Mouse (Mus musculus) layer of hippocampus, postnatal 10 days (tissue): ENCODE data around the gene Flt1. TPM values are rescaled to one million over a fixed set of nuclear protein-coding genes. Genes with fewer than 3 reads are reported as not detected.
A peak's percentile ranks its signal among the peaks of the same experiment; 100 is the strongest.

Source experiments
- DNase-seq, 2 experiments: peaks; one replicate each; pipeline ENCODE4 v3.0.0; 2021; ENCODE audit warnings: low spot score in 2 of 2
- total RNA-seq, 2 experiments: library from RNA; stranded (reverse); gene quantifications; 2 replicates each; pipeline ENCODE4 v1.2.3; 2021

Flt1 gene
- total RNA-seq, 2 experiments from 2014 or later: 27.0 to 29.0 TPM

DNA sequence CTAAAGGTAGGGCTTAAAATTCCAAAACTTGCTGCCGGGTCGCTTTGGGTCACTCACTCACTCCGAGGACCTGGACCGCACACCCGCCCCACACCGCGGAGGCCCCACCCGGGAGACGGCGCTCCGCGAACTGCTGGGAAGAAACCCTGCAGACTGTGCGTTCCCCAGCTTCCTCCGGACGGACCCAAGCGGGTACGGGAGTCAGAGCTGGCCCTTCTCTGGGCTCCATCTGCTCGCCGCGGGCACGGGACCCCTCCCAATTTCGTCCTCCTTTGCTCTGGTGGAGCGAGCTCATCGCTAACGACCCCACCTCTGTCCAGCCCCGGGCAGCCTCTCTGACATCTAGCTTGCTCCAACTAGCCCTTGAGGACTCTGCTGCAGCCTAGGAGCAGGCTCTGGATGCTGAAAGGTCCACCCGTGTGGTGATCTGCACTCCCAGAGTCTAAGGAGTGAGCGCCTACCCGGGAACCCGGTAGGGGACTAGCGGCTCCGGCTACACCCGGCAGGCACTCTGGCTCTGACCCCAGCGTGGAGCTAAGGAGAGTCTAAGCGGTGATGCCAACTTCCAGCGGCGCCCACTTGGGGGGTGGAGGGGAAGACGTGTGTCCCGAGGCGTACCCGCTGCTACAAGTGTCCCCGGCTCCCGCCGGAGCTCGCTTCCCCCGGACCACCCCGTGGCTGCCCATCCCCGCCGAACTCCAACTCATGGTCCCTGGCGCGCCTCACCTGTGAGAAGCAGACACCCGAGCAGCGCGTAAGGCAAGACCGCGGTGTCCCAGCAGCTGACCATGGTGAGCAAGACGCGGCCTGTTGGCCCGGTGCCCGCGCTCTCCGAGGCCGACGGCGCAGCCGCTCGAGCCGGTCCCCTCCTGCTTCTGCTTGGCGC, 623 bp downstream of the Flt1 start:
- peak; percentile 21 to 29 for DNase-seq

- DNase-seq: no peak
Measured at GRCm38 (mm10) chr5:147724391-147724790, 1.4 kb downstream of the Flt1 start.

GRCm38 (mm10) chr5:147723811-147724210, 2.0 kb downstream of the Flt1 start:
- DNase-seq: no peak

DNA sequence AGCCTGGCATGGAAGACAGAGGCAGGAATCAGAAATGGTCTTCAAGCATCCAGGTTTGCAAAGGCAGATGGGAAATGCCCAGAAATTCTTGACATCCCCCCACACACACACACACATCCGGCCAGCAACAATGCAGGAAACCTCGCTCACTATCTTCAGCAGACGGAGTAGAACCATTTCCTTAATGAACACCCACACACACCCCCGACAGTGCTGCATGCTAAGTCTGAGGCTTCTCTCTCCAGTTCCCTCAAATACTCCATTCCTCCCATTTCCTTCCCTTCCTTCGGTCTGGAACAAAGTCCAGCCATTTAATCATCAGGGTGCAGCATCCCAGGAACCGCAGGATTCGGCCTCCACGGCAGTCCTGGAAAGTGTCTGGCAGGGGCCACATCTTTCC, 4.4 kb downstream of the Flt1 start:
- no peak for DNase-seq

DNA sequence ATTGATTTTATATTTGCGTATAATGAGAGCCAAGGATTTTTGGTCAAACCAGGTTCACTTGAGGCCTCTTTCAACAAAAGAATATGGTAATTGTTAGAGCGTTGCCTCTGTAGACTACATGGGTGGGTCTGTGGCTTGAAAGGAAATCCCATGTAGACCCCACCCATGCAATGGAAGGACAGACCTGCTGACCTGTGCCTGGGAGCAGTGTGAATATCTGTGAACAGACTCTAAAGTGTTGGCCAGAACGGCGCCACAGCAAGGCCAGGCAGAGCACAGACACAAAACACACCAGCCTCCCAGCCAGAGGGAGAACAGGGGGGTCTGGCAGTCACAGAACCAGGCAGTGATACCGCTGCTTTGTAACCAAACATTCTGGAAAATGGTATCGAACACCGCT, 7.5 kb downstream of the Flt1 start:
- no peak for DNase-seq

DNA sequence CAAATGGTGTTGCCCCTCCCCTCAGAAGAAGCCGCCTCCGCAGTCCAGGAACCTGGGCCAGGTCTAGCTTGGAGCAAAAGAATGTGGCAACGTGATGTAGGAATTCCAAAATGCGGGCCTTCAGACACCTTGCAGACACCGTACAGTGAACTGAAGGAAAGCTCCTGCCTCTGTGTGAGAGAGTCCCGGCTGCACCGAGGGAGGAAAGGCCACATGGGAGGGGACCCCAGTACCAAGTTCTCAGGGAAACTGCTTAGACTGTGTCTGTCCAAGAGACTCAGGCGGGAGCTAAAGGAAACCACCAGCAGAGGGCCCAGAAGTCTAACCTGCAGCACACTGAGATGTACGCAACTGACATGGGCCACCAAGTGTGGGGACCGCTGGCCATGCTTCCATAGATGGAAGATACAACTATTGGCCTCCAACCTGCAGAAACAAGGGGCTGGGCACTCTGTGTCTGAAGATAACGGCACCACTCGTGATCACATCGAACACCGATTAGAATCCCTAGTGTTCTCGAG, 9.1 kb downstream of the Flt1 start:
- no peak for DNase-seq

DNA sequence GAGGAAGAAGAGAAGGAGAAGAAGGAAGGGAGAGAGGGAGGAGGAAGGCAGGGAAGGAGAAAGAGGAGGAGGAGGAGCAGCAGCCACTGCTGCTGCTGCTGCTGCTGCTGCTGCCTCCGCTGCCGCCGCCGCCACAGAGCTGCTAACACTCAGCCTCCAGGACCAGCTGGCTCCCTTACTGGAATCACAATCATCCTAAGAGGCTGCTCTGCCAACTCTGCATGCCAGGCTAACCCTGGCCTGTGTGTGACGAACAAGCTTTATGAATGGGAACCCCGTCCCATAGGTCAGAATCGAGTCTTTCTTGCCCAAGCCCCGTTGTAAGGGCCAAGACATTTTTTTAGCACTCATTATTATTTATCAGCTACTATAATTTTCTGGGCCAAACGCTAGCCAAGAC, 9.5 kb downstream of the Flt1 start:
- DNase-seq: peak in 1 of 2 experiments; percentile 29

- no peak for DNase-seq
Measured at GRCm38 (mm10) chr5:147715391-147715790, 10.4 kb downstream of the Flt1 start.

DNA sequence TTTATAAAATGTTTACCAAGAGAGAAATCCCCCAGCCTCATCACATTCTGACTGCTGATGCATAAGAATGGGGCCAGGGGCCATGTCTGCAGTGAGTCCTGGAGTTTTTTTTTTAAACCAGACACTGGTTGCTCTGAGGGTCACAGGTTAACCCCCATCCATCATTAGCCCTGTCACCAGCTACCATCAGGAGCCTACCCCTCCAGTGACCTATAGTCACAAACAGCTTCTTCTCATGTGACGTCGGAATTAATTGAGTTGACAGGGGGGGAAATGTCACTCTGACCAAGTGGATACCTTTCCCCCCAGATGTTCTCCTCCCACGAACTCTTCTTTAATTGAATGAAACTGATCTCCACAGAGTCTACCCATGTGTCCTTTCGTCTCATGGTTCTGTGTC, 17.3 kb downstream of the Flt1 start:
- no peak for DNase-seq

GRCm38 (mm10) chr5:147707479-147707878, 18.3 kb downstream of the Flt1 start:
- no peak for DNase-seq

DNA sequence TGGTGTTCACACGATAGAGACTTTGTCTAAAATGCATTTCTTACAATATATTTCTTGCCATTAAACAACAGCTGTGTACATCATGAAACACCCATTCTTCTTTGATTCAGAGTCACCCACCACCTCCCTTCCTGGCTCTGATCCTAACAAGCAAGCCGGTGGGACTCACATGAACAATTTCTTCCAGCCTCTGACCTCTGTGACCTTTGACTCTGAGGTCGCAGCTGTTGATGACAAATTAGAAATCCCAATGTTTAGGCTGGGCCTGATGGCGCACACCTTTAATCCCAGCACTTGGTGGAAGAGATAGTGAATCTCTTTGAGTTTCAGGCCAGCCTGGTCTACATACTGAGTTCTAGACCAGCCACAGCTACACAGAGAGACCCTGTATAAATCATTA, 20.9 kb downstream of the Flt1 start:
- no peak for DNase-seq

DNA sequence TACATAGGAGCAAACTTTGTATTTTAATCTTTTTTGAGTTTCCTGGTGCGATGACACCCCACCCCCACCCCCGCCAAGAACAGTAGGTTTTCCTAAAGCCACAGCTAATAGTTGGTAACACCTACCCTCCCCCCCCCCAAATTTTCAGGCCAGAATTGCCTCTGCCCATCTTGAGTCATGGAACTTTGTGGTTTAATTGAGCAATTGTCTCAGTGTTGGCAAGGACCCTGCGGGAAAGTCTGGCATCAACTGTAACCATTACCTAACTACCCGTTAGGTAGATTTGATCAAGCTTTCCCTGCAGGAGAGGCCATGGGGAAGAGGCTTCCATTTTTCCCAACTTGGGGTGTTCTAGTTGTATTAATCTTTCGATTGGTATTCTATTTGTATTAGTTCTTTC, 23.4 kb downstream of the Flt1 start:
- DNase-seq: no peak

GRCm38 (mm10) chr5:147701024-147701423, 24.8 kb downstream of the Flt1 start:
- no peak for DNase-seq

DNA sequence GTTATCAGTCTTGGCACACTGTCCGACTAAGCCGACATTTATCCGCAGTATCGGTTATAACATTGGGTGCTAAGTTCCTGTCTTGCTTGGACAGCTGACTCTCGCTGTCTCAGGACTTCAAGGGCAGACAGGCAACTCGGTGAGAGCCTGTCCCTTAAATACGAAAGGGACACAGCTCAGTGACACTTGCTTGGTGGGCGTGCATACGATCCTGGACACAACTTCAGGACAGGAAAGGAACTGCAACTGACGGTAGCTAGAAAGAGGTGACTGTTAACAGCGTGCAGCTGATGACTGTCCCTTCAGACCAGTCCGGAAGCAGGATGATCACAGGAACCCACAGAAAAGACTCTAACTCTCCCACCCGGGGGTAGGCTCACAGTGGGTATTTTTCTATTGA, 27.8 kb downstream of the Flt1 start:
- DNase-seq: no peak

- no peak for DNase-seq
Measured at GRCm38 (mm10) chr5:147697165-147697564, 28.6 kb downstream of the Flt1 start.

- no peak for DNase-seq
Measured at GRCm38 (mm10) chr5:147692622-147693021, 33.2 kb downstream of the Flt1 start.

- no peak for DNase-seq
Measured at GRCm38 (mm10) chr5:147683707-147684323, 42.0 kb downstream of the Flt1 start.

- no peak for DNase-seq
Measured at GRCm38 (mm10) chr5:147681224-147681623, 44.6 kb downstream of the Flt1 start.

DNA sequence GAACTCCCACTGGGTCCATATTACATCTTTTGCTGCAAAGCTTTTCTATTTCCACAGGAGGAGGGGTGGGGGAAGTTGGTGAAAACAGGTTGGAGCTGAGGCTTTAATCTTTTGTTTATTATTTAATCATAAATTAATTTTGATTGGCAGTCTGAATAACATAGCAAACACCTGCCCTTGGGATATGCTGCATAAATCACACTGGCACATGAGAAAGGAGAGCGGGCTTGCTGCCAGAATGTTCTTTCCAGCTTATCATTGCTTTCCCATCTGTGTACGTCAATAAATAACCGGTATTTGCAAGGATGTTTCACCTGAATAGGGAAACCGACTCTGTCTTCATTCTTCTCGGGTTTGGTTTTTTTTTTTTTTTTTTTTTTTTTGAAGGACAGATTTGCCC, 45.1 kb downstream of the Flt1 start:
- no peak for DNase-seq

GRCm38 (mm10) chr5:147679316-147679715, 46.5 kb downstream of the Flt1 start:
- no peak for DNase-seq

- DNase-seq: no peak
Measured at GRCm38 (mm10) chr5:147675791-147676190, 50.0 kb downstream of the Flt1 start.

- peak; percentile 28 for DNase-seq
Measured at GRCm38 (mm10) chr5:147671765-147672424, 53.9 kb downstream of the Flt1 start.
